Mouse (Mus musculus): Measurements from ENCODE around the gene Vmn2r91. TPM values are rescaled to one million over a fixed set of nuclear protein-coding genes. Genes with fewer than 3 reads are reported as not detected.
"Not testable (repeated sequence)": the region's sequence is repeated elsewhere in the genome, so short reads cannot be mapped to it uniquely, and the experiment has no call there.

Vmn2r91 gene
- polyA plus RNA-seq (2012; rRNA removed), result not detected in 2 replicates

- not testable (repeated sequence) for DNase-seq (ENCODE audit: low read depth, low spot score)
Observed at GRCm38 (mm10) chr17:18084716-18085115, at the start of gene Vmn2r91. Vmn2r91 (plus strand) TSS chr17:18085016.

GRCm38 (mm10) chr17:18049124-18049523 is 35.7 kb upstream of the Vmn2r91 start, which contains the start of gene Vmn2r124:
Vmn2r124 (plus strand) TSS chr17:18049424.
- WGBS, result 26% methylated on average over 2 of the region's 2 CpGs
- no peak for DNase-seq (ENCODE audit: low read depth, low spot score)

- not testable (repeated sequence) for DNase-seq (ENCODE audit: low read depth, low spot score)
- 35% methylated on average over 1 of the region's 1 CpGs for WGBS
Observed at GRCm38 (mm10) chr17:18095626-18096025, 10.8 kb downstream of the Vmn2r91 start.

GRCm38 (mm10) chr17:18102265-18102664 is 17.4 kb downstream of the Vmn2r91 start:
- not testable (repeated sequence) for DNase-seq (ENCODE audit: low read depth, low spot score)
- 89% methylated on average over 3 of the region's 3 CpGs for WGBS

- WGBS, result 51% methylated on average over 1 of the region's 1 CpGs
- not testable (repeated sequence) for DNase-seq (ENCODE audit: low read depth, low spot score)
Observed at GRCm38 (mm10) chr17:18151587-18151986, 66.8 kb downstream of the Vmn2r91 start, which contains the start of gene Vmn2r92. Vmn2r92 (plus strand) TSS chr17:18151887.

GRCm38 (mm10) chr17:18161194-18161593 is 76.4 kb downstream of the Vmn2r91 start:
- WGBS, result 53% methylated on average over 2 of the region's 2 CpGs
- DNase-seq (ENCODE audit: low read depth, low spot score), result not testable (repeated sequence)

Other genes starting within 250 kb of the Vmn2r91 start
- 0.17 and 0.19 TPM in 2 replicates for gene Has1, start 229.8 kb upstream of the Vmn2r91 start, polyA plus RNA-seq (2012; rRNA removed)
- gene Fpr1, start 201.1 kb upstream of the Vmn2r91 start, polyA plus RNA-seq (2012; rRNA removed), result 0.75 and 0.79 TPM in 2 replicates
- gene Fpr2, start 197.2 kb upstream of the Vmn2r91 start, polyA plus RNA-seq (2012; rRNA removed), result 0.76 and 0.80 TPM in 2 replicates
- not detected in 2 replicates for gene Fpr3, start 197.2 kb upstream of the Vmn2r91 start, polyA plus RNA-seq (2012; rRNA removed)
- not detected in 2 replicates for gene Fpr-rs4, start 63.3 kb upstream of the Vmn2r91 start, polyA plus RNA-seq (2012; rRNA removed)
- gene Vmn2r124, start 35.6 kb upstream of the Vmn2r91 start, polyA plus RNA-seq (2012; rRNA removed), result not detected in 2 replicates
- not detected in 2 replicates for gene Vmn2r92, start 66.9 kb downstream of the Vmn2r91 start, polyA plus RNA-seq (2012; rRNA removed)
- gene Vmn2r94, start 192.7 kb downstream of the Vmn2r91 start, polyA plus RNA-seq (2012; rRNA removed), result not detected in 2 replicates
- not detected in 2 replicates for gene Vmn2r93, start 213.1 kb downstream of the Vmn2r91 start, polyA plus RNA-seq (2012; rRNA removed)

Data from large intestine, adult 2 months (tissue).